Mouse (Mus musculus): ENCODE measurements around the gene Smo. TPM values are rescaled to one million over a fixed set of nuclear protein-coding genes. Genes with fewer than 3 reads are reported as not detected.
A peak's percentile ranks its signal among the peaks of the same experiment; 100 is the strongest.

The Smo gene
- total RNA-seq (2021), result 1 to 10 TPM; 8.1 to 9.0 TPM

DNA sequence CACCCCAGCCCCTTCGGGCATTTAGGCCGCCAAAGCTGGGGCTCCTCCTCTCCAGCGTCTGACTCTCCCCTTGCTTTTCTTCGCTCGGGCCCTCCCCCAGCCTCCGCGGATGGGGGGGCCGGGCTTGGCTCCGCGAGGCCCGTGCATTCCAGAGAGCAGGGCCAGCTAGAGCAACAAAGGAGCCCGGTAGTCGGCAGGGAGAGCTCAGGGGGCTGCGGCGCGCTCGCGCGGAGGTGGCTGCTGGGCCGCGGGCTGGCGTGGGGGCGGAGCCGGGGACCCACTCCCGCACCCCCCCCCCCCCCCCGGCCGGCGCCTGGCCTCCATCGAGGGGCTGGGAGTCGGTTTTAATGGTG lies at the start of gene Smo:
TSS of gene Smo (plus strand) at position 168 of the 353 bp plus-strand sequence.
- peak; percentile 19 to 32 for DNase-seq (ENCODE audit: low spot score in 2 of 2)
- intact Hi-C loops (cut with DNase I), result no loop called here

- DNase-seq (ENCODE audit: low spot score in 2 of 2), result no peak
- intact Hi-C loops (cut with DNase I), result no loop called here
Observed at GRCm38 (mm10) chr6:29685952-29686351, 49.4 kb upstream of the Smo start.

GRCm38 (mm10) chr6:29689458-29689857 lies 45.8 kb upstream of the Smo start:
- intact Hi-C loops (cut with DNase I), result no loop called here

DNA sequence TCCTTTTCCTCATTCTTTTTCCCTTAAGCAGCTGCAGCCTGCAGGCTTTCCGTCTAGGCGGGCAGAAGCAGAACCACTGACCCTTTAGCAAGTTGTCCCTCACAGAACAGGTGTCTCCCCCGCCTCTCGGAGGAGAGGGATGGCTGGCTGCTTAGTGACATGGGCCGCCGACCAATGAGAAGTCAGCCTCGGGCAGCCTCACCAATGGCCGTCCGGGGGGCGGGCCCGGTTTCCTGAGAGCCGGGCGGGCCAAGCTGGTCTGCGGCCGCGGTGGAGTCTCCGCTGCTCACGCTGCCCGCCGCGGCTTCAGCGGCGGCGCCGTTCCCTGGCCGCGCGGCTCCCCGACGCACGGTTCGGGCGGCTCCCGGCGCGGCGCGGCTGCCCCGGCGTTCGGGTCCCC lies 41.4 kb upstream of the Smo start, which contains the start of gene Tspan33:
TSS of gene Tspan33 (plus strand) at position 270 of the 400 bp plus-strand sequence.
- intact Hi-C loops (cut with DNase I), result no loop called here
- DNase-seq (ENCODE audit: low spot score in 2 of 2), result peak; percentile 91 to 93

More at GRCm38 (mm10) chr6:29689458-29689857, 45.8 kb upstream of the Smo start:
- no peak for DNase-seq (ENCODE audit: low spot score in 2 of 2)

DNA sequence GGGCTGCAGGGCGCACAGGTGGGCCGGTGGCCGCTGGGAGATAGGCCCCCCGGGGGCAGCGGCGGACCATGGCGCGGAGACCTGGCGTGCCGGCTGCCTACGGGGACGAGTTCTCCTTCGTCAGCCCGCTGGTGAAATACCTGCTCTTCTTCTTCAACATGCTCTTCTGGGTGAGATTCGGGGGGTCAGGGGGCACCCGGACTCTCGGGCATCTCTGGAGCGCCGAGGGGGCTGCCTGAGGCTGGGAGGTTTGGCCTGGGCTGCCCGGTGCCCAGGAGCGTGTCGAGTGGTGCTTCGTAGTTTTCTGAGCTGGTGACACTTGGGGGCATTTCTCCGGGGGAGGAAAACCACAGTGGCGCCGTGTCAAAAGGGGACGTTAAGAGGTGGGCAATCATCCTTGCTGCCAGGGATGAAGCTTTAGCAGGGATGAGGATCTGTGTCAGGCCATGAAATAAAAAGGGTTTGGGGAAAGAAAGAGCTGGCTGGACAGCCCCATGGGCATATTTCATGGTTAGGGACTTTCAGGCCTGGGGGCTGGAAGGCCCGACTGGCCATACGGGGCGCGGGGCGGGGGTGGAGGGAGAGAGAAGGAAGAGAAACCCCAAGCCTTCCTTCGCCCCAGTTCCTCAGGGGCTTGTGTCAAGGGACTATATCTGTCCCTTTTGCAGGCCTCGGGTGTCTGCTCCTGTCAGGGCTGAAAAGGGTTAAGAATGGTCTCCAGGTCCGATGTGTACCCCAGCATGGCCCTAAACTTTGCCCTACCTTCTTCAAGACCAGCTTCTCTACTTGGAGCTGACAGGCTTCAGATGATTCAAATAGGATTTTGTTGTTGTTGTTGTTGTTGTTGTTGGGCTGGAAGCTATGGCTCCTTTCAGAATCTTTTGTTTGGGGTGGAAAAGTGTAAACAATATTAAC lies 40.7 kb upstream of the Smo start:
- DNase-seq (ENCODE audit: low spot score in 2 of 2), result no peak
- intact Hi-C loops (cut with DNase I), result no loop called here

DNA sequence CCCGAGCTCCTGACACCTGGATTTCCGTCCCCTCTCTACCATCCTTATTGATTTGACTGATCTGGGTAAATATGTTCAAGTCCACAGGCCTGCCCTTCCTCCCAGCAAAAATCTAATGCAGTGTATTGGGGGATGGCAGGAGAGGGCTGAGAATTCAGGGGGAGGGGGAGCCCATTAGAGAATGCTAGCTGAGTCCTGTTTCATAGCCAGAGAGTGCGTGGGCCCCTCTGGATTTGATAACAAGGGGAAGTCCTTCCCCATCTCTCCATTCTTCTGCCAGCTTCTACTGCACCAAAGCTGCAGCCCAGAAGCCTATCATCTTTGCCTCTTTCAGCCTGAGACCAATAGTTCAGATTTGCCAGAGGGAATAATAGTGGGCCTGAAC lies 40.0 kb upstream of the Smo start:
- intact Hi-C loops (cut with DNase I), result no loop called here
- no peak for DNase-seq (ENCODE audit: low spot score in 2 of 2)

DNA sequence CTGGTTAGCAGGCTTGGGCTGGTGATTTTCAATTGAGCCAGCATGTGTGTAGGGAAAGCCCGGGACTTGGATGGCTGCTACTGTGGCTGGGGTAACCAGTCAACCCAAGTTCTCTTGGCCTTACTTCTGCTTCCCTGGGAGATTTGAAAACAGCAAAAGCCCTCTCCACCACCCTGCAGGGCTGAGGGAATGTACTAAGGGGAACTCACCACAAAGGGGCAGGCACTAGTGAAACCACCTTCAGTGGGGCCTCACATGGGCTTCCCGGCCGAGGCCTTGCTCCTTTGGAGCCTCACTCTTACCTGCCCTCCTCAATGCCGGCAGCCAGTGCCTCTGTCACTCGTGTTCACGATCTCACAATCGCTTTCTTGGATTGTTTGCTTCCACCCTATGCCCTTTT lies 39.3 kb upstream of the Smo start:
- no peak for DNase-seq (ENCODE audit: low spot score in 2 of 2)
- intact Hi-C loops (cut with DNase I), result no loop called here

DNA sequence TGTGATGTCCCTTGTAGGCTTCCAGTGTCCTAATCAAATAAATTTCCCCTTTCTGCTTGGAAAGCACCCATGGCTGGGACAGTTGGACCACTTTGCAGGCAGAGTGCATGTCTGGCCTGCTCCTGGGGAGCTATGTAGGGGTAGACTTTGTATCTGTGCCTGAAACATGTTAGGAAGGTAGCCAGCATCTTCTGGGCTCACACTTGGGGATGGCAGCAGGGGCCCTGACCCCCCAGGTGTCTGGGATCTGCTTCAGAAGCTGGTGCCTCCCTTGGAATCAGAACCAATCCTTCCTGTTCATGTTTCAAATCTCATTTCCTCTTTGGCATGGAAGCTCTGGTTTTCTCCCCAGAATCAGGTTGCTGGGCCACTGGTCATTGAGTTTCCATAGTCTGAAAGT lies 38.2 kb upstream of the Smo start:
- intact Hi-C loops (cut with DNase I), result no loop called here
- no peak for DNase-seq (ENCODE audit: low spot score in 2 of 2)

- intact Hi-C loops (cut with DNase I), result no loop called here
- DNase-seq (ENCODE audit: low spot score in 2 of 2), result no peak
Observed at GRCm38 (mm10) chr6:29697548-29697947, 37.8 kb upstream of the Smo start.

GRCm38 (mm10) chr6:29699085-29699745 lies 36.1 kb upstream of the Smo start:
- intact Hi-C loops (cut with DNase I), result no loop called here
- DNase-seq (ENCODE audit: low spot score in 2 of 2), result no peak

GRCm38 (mm10) chr6:29701051-29701450 lies 34.3 kb upstream of the Smo start:
- no peak for DNase-seq (ENCODE audit: low spot score in 2 of 2)
- intact Hi-C loops (cut with DNase I), result no loop called here

- intact Hi-C loops (cut with DNase I), result no loop called here
- DNase-seq (ENCODE audit: low spot score in 2 of 2), result no peak
Observed at GRCm38 (mm10) chr6:29702126-29702525, 33.2 kb upstream of the Smo start.

DNA sequence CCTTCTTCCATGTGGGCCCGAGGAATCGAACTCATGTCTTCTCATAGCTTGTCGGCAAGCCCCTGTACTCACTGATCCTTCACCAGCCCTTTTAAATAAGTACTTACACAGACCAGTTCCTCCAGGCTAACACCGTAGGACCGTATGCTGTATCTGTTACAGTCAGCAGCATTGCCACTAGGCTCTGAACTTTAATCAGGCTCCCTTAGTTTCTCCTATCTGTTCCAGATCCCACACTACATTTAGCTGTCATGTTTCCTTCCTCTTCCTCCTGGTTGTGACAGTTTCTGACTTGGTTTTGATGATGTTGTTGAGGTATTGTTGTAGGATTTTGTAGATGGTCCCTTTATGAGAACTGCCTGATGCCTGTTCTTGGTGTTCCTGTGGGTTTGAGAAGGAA lies 31.2 kb upstream of the Smo start:
- intact Hi-C loops (cut with DNase I), result no loop called here

DNA sequence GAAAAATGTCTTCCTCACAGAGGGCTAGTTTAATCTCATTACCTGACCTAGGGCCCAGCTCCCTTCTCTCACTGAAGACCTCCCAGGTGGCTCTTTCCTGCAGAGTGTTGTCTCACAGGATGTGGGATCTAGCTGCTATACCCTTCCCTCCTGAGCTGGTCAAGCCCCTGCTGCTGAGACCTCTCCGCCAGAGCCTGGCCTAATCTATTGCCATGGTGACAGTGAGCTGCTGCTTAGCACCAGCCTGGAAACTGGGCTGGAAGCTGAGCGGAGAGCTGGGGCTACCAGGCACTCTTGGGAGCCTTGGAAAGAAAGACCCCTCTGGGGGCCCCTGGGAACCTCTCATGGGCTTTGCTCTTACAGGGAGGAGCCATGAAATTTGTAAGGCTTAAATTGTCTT lies 27.4 kb upstream of the Smo start:
- intact Hi-C loops (cut with DNase I), result no loop called here

More for the DNA sequence above, 31.2 kb upstream of the Smo start:
- DNase-seq (ENCODE audit: low spot score in 2 of 2), result no peak

DNA sequence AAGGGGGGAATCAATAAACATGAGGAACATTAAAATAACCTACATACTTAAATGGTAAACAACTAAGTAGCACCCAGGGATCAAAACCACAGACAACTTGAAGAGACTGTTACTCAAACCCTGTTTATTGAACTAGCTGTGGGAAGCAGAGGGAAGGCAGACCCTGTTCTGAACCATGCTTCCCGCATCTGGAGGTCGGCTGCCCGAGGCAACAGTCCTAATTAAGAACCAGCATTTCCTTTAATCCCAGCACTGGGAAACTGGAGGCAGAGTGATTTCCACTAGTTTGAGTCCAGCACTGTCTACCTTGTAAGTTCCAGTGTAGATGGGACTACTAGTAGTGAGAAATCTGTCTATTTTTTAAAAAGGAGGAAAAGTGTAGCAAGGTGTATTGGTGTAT lies 24.0 kb upstream of the Smo start:
- DNase-seq (ENCODE audit: low spot score in 2 of 2), result no peak
- intact Hi-C loops (cut with DNase I), result no loop called here

More for the DNA sequence above, 27.4 kb upstream of the Smo start:
- DNase-seq (ENCODE audit: low spot score in 2 of 2), result no peak

GRCm38 (mm10) chr6:29712011-29712584 lies 23.2 kb upstream of the Smo start:
- no peak for DNase-seq (ENCODE audit: low spot score in 2 of 2)
- intact Hi-C loops (cut with DNase I), result loop anchor here (2.0 kb wide), 1 partner anchor 47 kb away; no protein-coding TSS in a partner anchor

- peak; percentile 27 to 36 for DNase-seq (ENCODE audit: low spot score in 2 of 2)
- intact Hi-C loops (cut with DNase I), result loop anchor here (5.0 kb wide), 1 partner anchor 101 kb away; no protein-coding TSS in a partner anchor
Observed at GRCm38 (mm10) chr6:29716624-29717365, 18.5 kb upstream of the Smo start.

GRCm38 (mm10) chr6:29717541-29717940 lies 17.8 kb upstream of the Smo start:
- peak; percentile 12 to 29 for DNase-seq (ENCODE audit: low spot score in 2 of 2)
- intact Hi-C loops (cut with DNase I), result loop anchor here (5.0 kb wide), 1 partner anchor 100 kb away; no protein-coding TSS in a partner anchor

- intact Hi-C loops (cut with DNase I), result loop anchor here (5.0 kb wide), 1 partner anchor 99 kb away; no protein-coding TSS in a partner anchor
Observed at GRCm38 (mm10) chr6:29717952-29718521, 17.3 kb upstream of the Smo start.

More at GRCm38 (mm10) chr6:29717952-29718521, 17.3 kb upstream of the Smo start:
- peak; percentile 42 to 48 for DNase-seq (ENCODE audit: low spot score in 2 of 2)
